Mouse (Mus musculus) embryonic facial prominence, embryonic 15.5 days (tissue): ENCODE measurements around the gene Cd101. TPM values are rescaled to one million over a fixed set of nuclear protein-coding genes. Genes with fewer than 3 reads are reported as not detected.

Source experiments
- ATAC-seq: fragments of 200-750 bp; cut with Nextera tagmentation; 2 replicates; pipeline ENCODE4 v1.8.0; 2017; ENCODE audit warnings: low read depth, moderate TSS enrichment; ENCODE audit not compliant: insufficient number of reproducible peaks, low FRiP score, low TSS enrichment
- H3K27ac ChIP-seq: fragments of 300-500 bp; sonication (generic); replicated peaks from 2 replicates; pipeline ENCODE4 v1.5.1; 2015; ENCODE audit warnings: mild to moderate bottlenecking, inconsistent platforms
- H3K27me3 ChIP-seq: fragments of 300-500 bp; sonication (generic); 2 replicates; pipeline ENCODE4 v1.6.1; 2015; ENCODE audit warnings: inconsistent platforms
- H3K36me3 ChIP-seq: fragments of 300-500 bp; sonication (generic); 2 replicates; pipeline ENCODE4 v1.6.1; 2015; ENCODE audit warnings: mild to moderate bottlenecking, inconsistent platforms
- H3K4me1 ChIP-seq: fragments of 300-500 bp; sonication (generic); 2 replicates; pipeline ENCODE4 v1.6.1; 2015; ENCODE audit warnings: inconsistent platforms
- H3K4me2 ChIP-seq: fragments of 300-500 bp; sonication (generic); replicated peaks from 2 replicates; pipeline ENCODE4 v1.6.1; 2015; ENCODE audit warnings: mild to moderate bottlenecking, inconsistent platforms
- H3K4me3 ChIP-seq: fragments of 300-500 bp; sonication (generic); replicated peaks from 2 replicates; pipeline ENCODE4 v1.5.1; 2015; ENCODE audit warnings: mild to moderate bottlenecking, inconsistent platforms
- H3K9ac ChIP-seq: fragments of 300-500 bp; sonication (generic); 2 replicates; pipeline ENCODE4 v1.6.1; 2015; ENCODE audit warnings: inconsistent platforms
- H3K9me3 ChIP-seq: fragments of 300-500 bp; sonication (generic); replicated peaks from 2 replicates; pipeline ENCODE4 v1.6.1; 2016; ENCODE audit warnings: inconsistent platforms
- WGBS: fragments of 180-500 bp; shearing (Covaris S2); methylation state at CpG from one replicate; pipeline ENCODE4 v1.1.7; 2015; 5-methylcytosine and 5-hydroxymethylcytosine counted together
- polyA plus RNA-seq: library from polyadenylated mRNA; unstranded; fragments of >200 nt; fragmentation: Nextera tagmentation; extraction: Ambion mirVana; gene quantifications from 2 replicates; pipeline ENCODE4 v1.2.1, GENCODE M21; 2015

Gene Cd101
- polyA plus RNA-seq, 1 experiment from 2014 or later: 0.15 TPM

DNA sequence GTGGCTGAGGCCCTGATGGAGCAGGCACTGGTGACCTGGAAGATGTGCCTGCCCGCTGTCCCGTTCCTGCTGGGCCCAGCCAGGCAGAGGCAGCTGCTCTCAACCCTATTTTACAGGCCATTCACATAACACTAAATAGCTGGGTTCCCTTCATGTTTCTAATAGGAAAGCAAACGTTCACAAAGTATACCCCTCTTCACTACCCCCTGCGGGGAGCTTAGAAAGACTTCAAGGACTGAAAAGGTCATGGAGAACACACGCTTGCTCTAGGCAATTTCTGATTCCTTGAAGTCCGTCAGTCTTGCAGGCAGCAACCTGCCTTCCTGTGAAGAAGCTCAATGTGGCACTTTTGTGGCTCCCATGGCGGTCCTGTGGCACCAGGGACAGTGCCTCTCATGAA, 12.6 kb upstream of the Cd101 start:
- 61% methylated on average over 7 of the region's 7 CpGs for WGBS
- no peak for ATAC-seq
- H3K9me3 ChIP-seq: no peaks in the 10 kb centered on the region
- H3K4me1 ChIP-seq: peaks cover 43% of the 10 kb centered on the region
- no peaks in the 10 kb centered on the region for H3K27me3 ChIP-seq
- no peak overlapping the region for H3K4me3 ChIP-seq
- no peak overlapping the region for H3K4me2 ChIP-seq
- no peak overlapping the region for H3K27ac ChIP-seq
- H3K9ac ChIP-seq: no peak overlapping the region
- peaks cover 26% of the 10 kb centered on the region for H3K36me3 ChIP-seq

DNA sequence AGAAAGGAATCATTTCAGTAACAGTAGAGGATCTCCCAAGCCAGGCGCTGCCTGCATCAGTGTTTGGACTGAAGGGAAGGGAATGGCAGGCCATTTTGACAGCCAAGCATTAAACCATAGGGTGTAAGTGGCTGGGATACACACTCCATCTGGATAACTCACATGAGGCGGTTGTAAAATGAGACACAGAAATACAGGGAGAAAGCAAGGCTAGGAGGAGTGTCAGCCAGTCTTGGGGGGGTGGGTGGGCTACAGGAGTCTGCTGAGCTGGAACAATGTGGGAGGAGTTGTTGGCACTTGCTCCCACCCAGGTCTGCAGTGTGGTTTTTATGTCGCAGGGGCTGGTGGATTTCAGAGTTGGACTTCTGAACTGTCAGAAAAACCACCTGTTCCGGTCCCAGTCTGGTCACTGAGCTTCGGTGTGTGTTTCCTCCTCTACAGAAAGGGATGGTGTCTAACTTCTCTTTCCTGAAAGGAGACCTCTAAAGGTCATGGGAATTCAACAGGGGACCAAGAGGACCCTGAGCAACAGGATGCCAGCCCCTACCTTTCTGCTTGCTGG, 8.7 kb upstream of the Cd101 start:
- no peaks in the 10 kb centered on the region for H3K27me3 ChIP-seq
- H3K4me1 ChIP-seq: peaks cover 35% of the 10 kb centered on the region; the same call in 1 of the 2 replicates
- H3K9me3 ChIP-seq: no peaks in the 10 kb centered on the region
- no peak overlapping the region for H3K9ac ChIP-seq
- no peak overlapping the region for H3K27ac ChIP-seq
- no peak overlapping the region for H3K4me2 ChIP-seq
- 75% methylated on average over 5 of the region's 5 CpGs for WGBS
- no peak overlapping the region for H3K4me3 ChIP-seq
- peaks cover 12% of the 10 kb centered on the region for H3K36me3 ChIP-seq
- no peak for ATAC-seq

DNA sequence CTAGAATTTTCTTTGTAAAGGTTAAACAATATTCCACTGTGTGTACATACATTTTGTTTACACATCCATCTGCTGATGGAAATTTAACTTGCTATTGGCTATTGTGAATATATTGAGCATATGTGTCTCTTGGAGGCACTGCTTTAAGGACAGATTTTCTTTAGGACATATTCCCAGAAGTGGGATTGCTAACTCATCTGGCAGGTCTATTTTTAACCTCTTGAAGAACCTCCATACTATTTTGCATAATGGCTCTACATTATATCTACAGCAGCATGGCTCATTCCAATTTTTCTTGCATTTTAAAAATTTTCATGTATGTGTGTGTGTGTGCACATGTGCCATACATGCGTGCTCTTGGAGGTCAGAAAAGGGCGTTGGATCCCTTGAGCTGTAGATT, 6.6 kb upstream of the Cd101 start:
- Histone ChIP-seq H3K9me3 (no peaks in the 10 kb centered on the region), H3K27ac (no peak overlapping the region), H3K4me3 (no peak overlapping the region), H3K4me1 (peaks cover 37% of the 10 kb centered on the region), H3K9ac (no peak overlapping the region), H3K36me3 (no peaks in the 10 kb centered on the region; the same call in 1 of the 2 replicates), H3K4me2 (no peak overlapping the region), H3K27me3 (no peaks in the 10 kb centered on the region)
- 90% methylated on average over 2 of the region's 2 CpGs for whole genome bisulfite sequencing
- ATAC-seq: no peak

DNA sequence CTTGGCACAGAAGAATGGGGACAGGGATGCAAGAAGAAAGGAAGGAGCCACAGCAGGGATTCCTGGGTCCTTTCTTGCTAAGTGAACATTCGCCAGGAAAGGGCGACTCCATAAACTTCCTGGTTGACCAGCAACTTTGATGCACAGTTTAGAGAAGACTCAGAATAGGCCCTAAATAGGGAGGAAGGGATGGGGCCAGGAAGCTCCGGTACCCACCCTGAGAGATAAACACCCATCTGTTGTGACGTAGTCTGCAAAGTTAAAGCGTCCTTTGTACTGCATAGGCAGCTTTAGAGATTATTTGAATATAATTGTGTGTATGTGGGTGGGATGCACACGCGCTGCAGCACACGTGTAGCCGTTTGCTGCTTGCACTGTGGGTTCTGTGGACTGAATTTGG, 5.2 kb upstream of the Cd101 start:
- WGBS: 87% methylated on average over 9 of the region's 9 CpGs
- Histone ChIP-seq H3K36me3 (no peaks in the 10 kb centered on the region), H3K27ac (no peak overlapping the region), H3K4me3 (no peak overlapping the region), H3K27me3 (no peaks in the 10 kb centered on the region), H3K4me2 (no peak overlapping the region), H3K9me3 (no peaks in the 10 kb centered on the region), H3K4me1 (peaks cover 25% of the 10 kb centered on the region), H3K9ac (no peak overlapping the region)
- ATAC-seq: no peak

DNA sequence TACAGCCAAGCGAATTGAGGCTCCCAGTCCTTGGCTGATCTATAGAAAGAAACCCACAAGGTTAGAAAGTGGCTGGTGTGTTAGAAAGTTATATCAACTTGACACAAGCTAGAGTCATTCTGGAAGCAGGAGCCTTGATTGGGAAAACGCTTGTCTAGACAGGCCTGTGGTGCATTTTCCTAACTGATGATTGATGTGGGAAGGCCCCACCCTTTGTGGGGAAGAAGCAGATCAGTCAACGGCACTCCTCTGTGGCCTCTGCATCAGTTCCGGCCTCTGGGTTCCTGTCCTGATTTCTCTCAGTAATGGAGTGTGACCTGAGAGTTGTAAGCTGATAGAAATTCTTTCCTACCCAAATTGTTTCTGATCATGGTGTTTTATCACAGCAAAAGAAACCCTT, 4.3 kb upstream of the Cd101 start:
- H3K9me3 ChIP-seq: no peaks in the 10 kb centered on the region
- no peak for ATAC-seq
- no peak overlapping the region for H3K4me3 ChIP-seq
- no peak overlapping the region for H3K9ac ChIP-seq
- H3K36me3 ChIP-seq: no peaks in the 10 kb centered on the region
- H3K4me1 ChIP-seq: peaks cover 25% of the 10 kb centered on the region
- 45% methylated on average over 4 of the region's 4 CpGs for WGBS
- H3K4me2 ChIP-seq: no peak overlapping the region
- H3K27me3 ChIP-seq: no peaks in the 10 kb centered on the region
- H3K27ac ChIP-seq: peak overlapping the region; percentile 0; the same call in 1 of the 2 replicates

DNA sequence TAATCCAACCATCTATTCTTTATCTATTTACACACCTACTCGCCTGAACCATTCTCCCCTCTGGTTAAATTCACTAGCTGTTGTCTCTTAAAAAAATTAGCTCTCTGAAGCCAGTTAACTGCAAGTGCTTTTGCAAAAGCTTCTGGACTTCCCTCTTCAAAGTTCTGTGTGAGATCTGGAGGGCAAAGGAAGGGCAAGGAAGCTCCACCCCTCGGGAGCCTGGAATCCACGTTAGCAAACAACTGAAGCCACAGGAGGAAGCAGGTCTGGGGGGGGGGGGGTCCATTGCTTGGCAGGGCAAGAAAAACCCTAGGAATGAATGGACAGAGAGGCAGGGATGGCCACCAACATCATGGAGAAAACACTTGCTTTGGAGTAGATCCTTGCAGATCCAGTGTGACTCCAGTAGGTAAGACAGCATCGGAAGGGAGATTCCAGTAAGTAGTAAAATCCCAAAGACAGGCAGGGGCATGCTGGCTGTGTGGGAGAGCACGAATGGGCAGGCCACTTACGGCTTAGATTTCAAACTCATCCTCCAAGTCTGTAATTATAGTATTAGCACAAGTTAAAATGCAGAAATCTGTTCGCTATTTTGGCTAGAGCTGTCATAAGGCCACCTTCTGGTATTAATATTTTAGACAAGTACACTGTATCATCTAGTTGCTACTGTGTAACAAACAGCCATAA, 2.2 kb upstream of the Cd101 start:
- Histone ChIP-seq H3K36me3 (no peaks in the 10 kb centered on the region), H3K9me3 (no peaks in the 10 kb centered on the region), H3K4me2 (no peak overlapping the region), H3K27me3 (no peaks in the 10 kb centered on the region), H3K4me3 (no peak overlapping the region), H3K9ac (no peak overlapping the region), H3K4me1 (peaks cover 21% of the 10 kb centered on the region; the same call in 1 of the 2 replicates), H3K27ac (peak overlapping the region; percentile 66)
- 36% methylated on average over 7 of the region's 7 CpGs for WGBS
- no peak for ATAC-seq

DNA sequence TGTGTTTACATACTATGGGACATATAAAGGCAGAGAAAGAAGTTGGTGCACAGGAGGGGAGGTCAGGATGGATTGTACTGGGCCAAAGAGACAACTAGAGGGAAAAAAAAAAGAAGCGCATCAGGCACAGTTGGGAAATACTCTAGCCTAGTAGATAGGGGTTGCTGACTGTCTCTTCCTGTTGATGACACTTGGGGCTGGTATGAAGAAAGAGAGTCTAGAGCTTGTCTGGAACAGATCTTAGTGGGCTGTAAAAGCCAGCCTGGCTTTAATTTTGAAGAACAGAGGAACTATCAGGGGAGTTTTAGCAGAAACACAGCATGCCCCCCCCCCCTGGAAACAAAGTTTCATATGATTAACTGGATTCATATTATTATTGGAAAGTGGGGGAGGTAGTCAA, 1.3 kb upstream of the Cd101 start:
- H3K4me2 ChIP-seq: no peak overlapping the region
- ATAC-seq: no peak
- H3K4me1 ChIP-seq: peaks cover 21% of the 10 kb centered on the region; the same call in 1 of the 2 replicates
- H3K4me3 ChIP-seq: no peak overlapping the region
- 97% methylated on average over 1 of the region's 1 CpGs for WGBS
- H3K27me3 ChIP-seq: no peaks in the 10 kb centered on the region
- H3K9me3 ChIP-seq: no peaks in the 10 kb centered on the region
- no peak overlapping the region for H3K9ac ChIP-seq
- H3K36me3 ChIP-seq: no peaks in the 10 kb centered on the region
- H3K27ac ChIP-seq: no peak overlapping the region

DNA sequence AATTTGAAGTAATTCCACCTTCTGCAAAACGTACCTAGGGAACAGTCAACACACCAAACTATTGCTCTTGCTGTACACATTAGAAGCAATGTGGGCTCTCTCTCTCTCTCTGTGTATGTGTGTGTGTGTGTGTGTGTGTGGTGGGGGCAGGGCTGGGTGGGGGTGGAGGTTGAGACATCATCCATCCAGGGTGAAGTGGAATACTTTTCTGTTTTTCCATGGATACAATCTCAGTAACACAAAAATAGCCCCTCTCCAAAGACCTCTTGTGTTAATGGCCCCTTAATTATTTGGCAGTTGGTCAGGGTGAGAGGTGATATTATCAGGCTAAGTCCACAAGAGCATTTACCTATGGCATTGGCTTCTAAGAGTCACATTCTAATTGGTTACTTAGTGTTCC, 2.6 kb downstream of the Cd101 start:
- no peaks in the 10 kb centered on the region for H3K27me3 ChIP-seq
- no peaks in the 10 kb centered on the region for H3K9me3 ChIP-seq
- H3K4me3 ChIP-seq: no peak overlapping the region
- no peak for ATAC-seq
- no peaks in the 10 kb centered on the region for H3K36me3 ChIP-seq
- H3K9ac ChIP-seq: no peak overlapping the region
- 75% methylated on average over 1 of the region's 1 CpGs for WGBS
- peaks cover 8% of the 10 kb centered on the region; the same call in 1 of the 2 replicates for H3K4me1 ChIP-seq
- H3K27ac ChIP-seq: no peak overlapping the region
- no peak overlapping the region for H3K4me2 ChIP-seq

DNA sequence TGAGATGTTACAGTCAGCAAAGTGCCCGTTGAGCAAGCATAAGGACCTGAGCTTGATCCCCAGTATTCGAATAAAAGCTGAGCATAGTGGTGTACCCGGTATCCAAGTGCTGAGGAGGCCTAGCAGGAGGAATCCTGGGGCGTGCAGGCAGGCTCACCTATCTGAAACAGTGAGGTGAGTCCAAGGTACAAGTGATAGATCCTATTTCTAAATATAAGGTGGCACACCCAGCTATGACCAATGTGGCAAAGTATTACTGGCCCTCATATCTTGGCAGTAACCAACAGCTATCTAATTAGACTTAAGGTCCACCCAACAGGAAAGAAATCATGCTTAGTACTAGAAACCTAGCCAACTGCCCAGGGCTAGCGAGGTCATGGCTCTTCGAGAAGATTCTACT, 6.4 kb downstream of the Cd101 start:
- Histone ChIP-seq H3K27ac (no peak overlapping the region), H3K4me1 (no peaks in the 10 kb centered on the region), H3K9me3 (no peaks in the 10 kb centered on the region), H3K4me3 (no peak overlapping the region), H3K36me3 (no peaks in the 10 kb centered on the region), H3K9ac (no peak overlapping the region), H3K4me2 (no peak overlapping the region), H3K27me3 (no peaks in the 10 kb centered on the region)
- no peak for ATAC-seq
- 86% methylated on average over 6 of the region's 6 CpGs for WGBS

DNA sequence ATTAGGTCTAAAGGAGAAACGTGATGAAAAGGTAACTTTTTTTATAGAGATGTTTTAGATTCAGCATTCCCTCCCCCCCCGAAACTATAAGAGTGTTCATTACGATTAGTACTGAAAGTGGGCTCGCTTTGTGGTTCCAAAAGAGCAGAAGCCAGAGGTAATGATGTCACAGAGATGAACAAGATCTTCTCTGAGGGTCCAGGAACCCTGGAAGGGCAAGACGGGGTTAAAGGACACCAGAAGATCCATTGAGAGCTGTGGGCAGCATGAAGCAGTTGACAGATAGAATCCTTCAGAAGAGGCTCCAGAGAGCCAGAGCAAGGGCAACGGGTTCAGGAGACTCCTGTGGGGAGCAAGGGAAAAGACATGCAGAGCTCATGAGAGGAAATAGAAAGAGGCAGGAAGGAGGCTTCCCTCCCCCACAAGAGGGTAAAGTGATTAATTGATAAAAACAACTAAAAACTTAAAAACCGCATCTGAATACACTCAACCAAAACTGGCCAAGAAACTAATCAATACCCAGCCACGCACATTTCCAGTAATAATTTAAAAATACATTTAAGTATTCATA, 7.8 kb downstream of the Cd101 start:
- H3K9ac ChIP-seq: no peak overlapping the region

DNA sequence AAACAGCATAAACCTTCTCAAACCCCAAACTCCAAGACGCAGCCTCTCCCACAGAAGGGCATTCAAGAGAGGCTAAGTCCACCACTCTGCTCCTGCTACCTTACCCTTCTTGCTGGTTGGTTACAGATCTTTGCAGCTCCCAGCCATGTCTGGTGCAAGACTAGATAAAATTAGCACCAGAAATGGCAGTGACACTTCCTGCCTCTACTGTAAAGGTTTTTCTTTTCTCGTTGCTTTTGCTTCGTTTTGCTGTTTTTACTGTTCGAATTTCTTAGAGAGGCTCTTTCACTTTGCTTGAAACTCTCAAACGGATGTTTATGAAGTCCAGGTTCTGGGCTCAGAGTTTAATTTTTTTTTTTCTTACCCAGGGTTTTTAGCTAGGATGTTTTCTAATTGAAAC, 8.3 kb downstream of the Cd101 start:
- H3K9ac ChIP-seq: no peak overlapping the region
- no peak overlapping the region for H3K4me3 ChIP-seq
- WGBS: 77% methylated on average over 5 of the region's 5 CpGs
- no peak overlapping the region for H3K4me2 ChIP-seq
- no peak for ATAC-seq
- no peak overlapping the region for H3K27ac ChIP-seq
- H3K36me3 ChIP-seq: no peaks in the 10 kb centered on the region
- no peaks in the 10 kb centered on the region for H3K9me3 ChIP-seq
- H3K4me1 ChIP-seq: no peaks in the 10 kb centered on the region
- H3K27me3 ChIP-seq: no peaks in the 10 kb centered on the region

More for the DNA sequence above, 7.8 kb downstream of the Cd101 start:
- H3K27ac ChIP-seq: no peak overlapping the region
- H3K36me3 ChIP-seq: no peaks in the 10 kb centered on the region
- H3K4me3 ChIP-seq: no peak overlapping the region
- H3K4me1 ChIP-seq: no peaks in the 10 kb centered on the region
- no peaks in the 10 kb centered on the region for H3K27me3 ChIP-seq
- ATAC-seq: no peak
- H3K9me3 ChIP-seq: no peaks in the 10 kb centered on the region
- no peak overlapping the region for H3K4me2 ChIP-seq
- 71% methylated on average over 8 of the region's 8 CpGs for WGBS
